Mouse (Mus musculus) liver, adult 2 months (tissue): ENCODE data around the gene Bmp2k.
A peak's percentile ranks its signal among the peaks of the same experiment; 100 is the strongest.

Experiments used
- CTCF ChIP-seq: fragments of 200-500 bp; IDR thresholded peaks from 2 replicates; pipeline ENCODE4 v1.5.1; 2011; ENCODE audit warnings: low read depth, low read length, control low read depth
- POLR2A ChIP-seq: fragments of 200-500 bp; IDR thresholded peaks from 2 replicates; pipeline ENCODE4 v1.6.1; 2011; ENCODE audit warnings: low read length, control low read depth; ENCODE audit not compliant: insufficient read depth; ENCODE audit errors: extremely low read depth

DNA sequence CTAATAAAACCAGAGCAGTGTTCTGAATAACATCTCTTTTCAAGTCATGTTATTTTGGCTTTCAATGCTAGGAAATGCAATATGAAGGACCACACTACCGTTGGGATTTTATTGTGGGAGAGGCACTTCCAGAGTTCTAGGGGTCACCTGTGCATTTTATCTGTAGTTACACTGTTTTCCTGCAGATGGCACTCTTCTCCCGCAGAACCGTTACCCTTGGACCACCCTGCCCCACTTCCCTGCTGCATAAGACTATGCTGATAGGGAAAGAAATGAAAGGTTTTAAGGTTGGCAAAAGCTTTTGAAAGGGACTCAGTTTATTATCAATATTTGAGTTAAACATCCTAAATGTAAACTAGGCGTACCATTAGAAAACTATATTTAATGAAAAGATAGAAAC is 128.5 kb downstream of the Bmp2k start:
- TF ChIP-seq CTCF (peak; percentile 64), POLR2A (no peak)
